11 mouse cellular contexts compared by ENCODE assay signal in the genomic region with DNA sequence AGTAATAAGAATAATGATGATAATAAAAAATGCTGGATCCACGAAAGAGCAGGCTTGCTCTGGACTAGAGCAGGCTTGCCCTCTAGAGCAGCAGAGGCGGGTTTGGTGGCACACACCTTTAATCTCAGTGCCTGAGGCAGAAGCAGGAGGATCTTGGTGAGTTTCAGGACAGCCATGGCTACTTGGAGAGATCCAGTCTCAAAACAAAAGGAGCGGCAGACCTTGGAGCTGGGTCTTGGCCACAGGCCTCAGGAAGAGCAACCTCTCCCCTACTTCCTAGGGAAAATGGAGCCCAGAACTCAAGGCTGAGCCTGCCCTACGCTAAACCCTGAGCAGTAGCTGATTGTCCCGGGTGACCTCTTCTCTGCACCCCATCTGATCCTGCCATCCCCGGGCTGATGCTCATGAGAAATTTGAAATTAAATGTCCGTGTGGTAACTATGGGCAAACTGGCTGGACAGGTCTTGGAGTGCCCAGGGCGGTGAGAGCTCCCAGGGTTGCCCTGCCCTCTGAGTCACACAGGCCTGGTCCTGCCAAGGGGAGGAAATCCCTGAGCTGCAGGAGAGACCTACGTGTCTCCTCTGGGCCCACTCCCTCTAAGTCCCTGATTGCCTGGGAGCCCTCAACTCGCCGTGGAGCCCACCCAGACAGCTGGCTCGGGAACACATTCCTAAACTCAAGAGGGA. TPM values are rescaled to one million over a fixed set of nuclear protein-coding genes. Genes with fewer than 3 reads are reported as not detected.
DNase-seq lines count a peak whose midpoint lies in the region; ATAC-seq and TF ChIP-seq lines count a peak whose summit lies in the region.
"Had no signal": no experiment of that assay in that cellular context is flagged by ENCODE, and none has a peak within 500 bp of the region (broad histone marks: within the 10 kb centered on the region; RNA-seq: fewer than 3 reads in every experiment).

No protein-coding gene starts in this region.

- H3K36me3 ChIP-seq in heart, embryonic 14.5 days (ENCODE audit: control insufficient read depth, insufficient read depth, low read length): no peaks in the 10 kb centered on the region
- H3K36me3 ChIP-seq in heart, adult 2 months (ENCODE audit: control insufficient read depth, insufficient read depth, low read length): no peaks in the 10 kb centered on the region
- H3K36me3 ChIP-seq in kidney, postnatal 0 days (ENCODE audit: insufficient read depth, low read length): no peaks in the 10 kb centered on the region
- no peaks in the 10 kb centered on the region for H3K36me3 ChIP-seq in hindbrain, embryonic 16.5 days (ENCODE audit: control insufficient read depth, insufficient read depth, low read length)
- H3K36me3 ChIP-seq: forebrain, embryonic 12.5 days; hindbrain, embryonic 15.5 days had no signal

- H3K9ac ChIP-seq in heart, embryonic 14.5 days (ENCODE audit: low read length): no peak overlapping the region
- no peak overlapping the region for H3K9ac ChIP-seq in heart, adult 2 months (ENCODE audit: low read depth, low read length)
- no peak overlapping the region for H3K9ac ChIP-seq in kidney, postnatal 0 days (ENCODE audit: low read depth, low read length)
- no peak overlapping the region for H3K9ac ChIP-seq in hindbrain, embryonic 16.5 days (ENCODE audit: low read depth, low read length)
- H3K9ac ChIP-seq: forebrain, embryonic 12.5 days; hindbrain, embryonic 15.5 days had no signal

- peaks cover 64 to 87% of the 10 kb centered on the region in 2 experiments for H3K4me1 ChIP-seq in heart, embryonic 14.5 days (ENCODE audit: control insufficient read depth in 2 of 2, insufficient read depth in 2 of 2, low read length in 2 of 2)
- H3K4me1 ChIP-seq in heart, adult 2 months (ENCODE audit: control insufficient read depth, insufficient read depth, low read length): no peaks in the 10 kb centered on the region
- peaks cover 23% of the 10 kb centered on the region for H3K4me1 ChIP-seq in kidney, postnatal 0 days (replicated peaks; ENCODE audit: insufficient read depth, low read length)
- H3K4me1 ChIP-seq in hindbrain, embryonic 16.5 days (ENCODE audit: control insufficient read depth, insufficient read depth, low read depth, low read length): no peaks in the 10 kb centered on the region
- H3K4me1 ChIP-seq: forebrain, embryonic 12.5 days; hindbrain, embryonic 15.5 days had no signal

- no peak for ATAC-seq in heart, embryonic 14.5 days (ENCODE audit: insufficient number of reproducible peaks, insufficient read depth, low FRiP score, low read depth)
- ATAC-seq in kidney, postnatal 0 days (replicated peaks; ENCODE audit: low FRiP score, low read depth): peak; percentile 65; the same call in 1 of the 2 replicates
- ATAC-seq in hindbrain, embryonic 16.5 days: no peak
- ATAC-seq in megakaryocyte progenitor cell, adult 5-6 weeks (replicated peaks; ENCODE audit: poor library complexity): no peak

- H3K27ac ChIP-seq in heart, embryonic 14.5 days (replicated peaks in 1 of 2; ENCODE audit: control insufficient read depth in 1 of 2, insufficient read depth in 1 of 2, low read depth in 2 of 2, low read length in 2 of 2): peak overlapping the region; percentile 50 to 83
- no peak overlapping the region for H3K27ac ChIP-seq in heart, adult 2 months
- peak overlapping the region; percentile 38 for H3K27ac ChIP-seq in kidney, postnatal 0 days
- no peak overlapping the region for H3K27ac ChIP-seq in hindbrain, embryonic 16.5 days (ENCODE audit: low read depth, low read length)
- H3K27ac ChIP-seq: forebrain, embryonic 12.5 days; hindbrain, embryonic 15.5 days had no signal

- intact Hi-C loops in heart, adult 2 months (cut with DNase I): no loop called here

- H3K4me2 ChIP-seq in heart, embryonic 14.5 days (ENCODE audit: low read length): no peak overlapping the region
- no peak overlapping the region for H3K4me2 ChIP-seq in kidney, postnatal 0 days (ENCODE audit: low read length)
- H3K4me2 ChIP-seq in hindbrain, embryonic 16.5 days (ENCODE audit: low read length): no peak overlapping the region
- H3K4me2 ChIP-seq: forebrain, embryonic 12.5 days; hindbrain, embryonic 15.5 days had no signal

- no peak overlapping the region for H3K4me3 ChIP-seq in heart, embryonic 14.5 days (ENCODE audit: control insufficient read depth in 1 of 2, insufficient read depth in 1 of 2, low read depth in 1 of 2, low read length in 2 of 2)
- no peak overlapping the region for H3K4me3 ChIP-seq in heart, adult 2 months
- no peak overlapping the region for H3K4me3 ChIP-seq in kidney, postnatal 0 days (replicated peaks; ENCODE audit: low read depth, low read length)
- no peak overlapping the region for H3K4me3 ChIP-seq in hindbrain, embryonic 16.5 days (ENCODE audit: low read length)
- H3K4me3 ChIP-seq: forebrain, embryonic 12.5 days; hindbrain, embryonic 15.5 days had no signal

- no peak for TF ChIP-seq EP300 in heart, adult 2 months (IDR thresholded peaks at IDR 0.05; ENCODE audit: insufficient read depth, low read depth, low read length)

- H3K27me3 ChIP-seq in heart, embryonic 14.5 days (ENCODE audit: control insufficient read depth, insufficient read depth, low read length): no peaks in the 10 kb centered on the region
- H3K27me3 ChIP-seq in heart, adult 2 months (ENCODE audit: control insufficient read depth, insufficient read depth, low read length): no peaks in the 10 kb centered on the region
- H3K27me3 ChIP-seq in kidney, postnatal 0 days (ENCODE audit: insufficient read depth, low read length): no peaks in the 10 kb centered on the region
- H3K27me3 ChIP-seq in hindbrain, embryonic 16.5 days (replicated peaks; ENCODE audit: control insufficient read depth, insufficient read depth, low read length): no peaks in the 10 kb centered on the region
- H3K27me3 ChIP-seq: forebrain, embryonic 12.5 days; hindbrain, embryonic 15.5 days had no signal

- no peak for DNase-seq in heart, adult 2 months
- DNase-seq in adrenal gland, postnatal 25 days: peak; percentile 32
- no peak for DNase-seq in kidney, postnatal 0 days (ENCODE audit: low spot score)
- DNase-seq in lung, postnatal 25 days (ENCODE audit: low spot score): peak; percentile 79
- DNase-seq in spleen, adult 12 weeks (ENCODE audit: low spot score): no peak
- DNase-seq: cerebellum, postnatal 36 days had no signal

- no peaks in the 10 kb centered on the region for H3K9me3 ChIP-seq in heart, embryonic 14.5 days (ENCODE audit: control insufficient read depth, low read length)
- no peaks in the 10 kb centered on the region for H3K9me3 ChIP-seq in kidney, postnatal 0 days (replicated peaks; ENCODE audit: low read length)
- no peaks in the 10 kb centered on the region for H3K9me3 ChIP-seq in hindbrain, embryonic 16.5 days (ENCODE audit: control insufficient read depth, low read length)
- H3K9me3 ChIP-seq: forebrain, embryonic 12.5 days; hindbrain, embryonic 15.5 days had no signal

- H3K79me2 ChIP-seq in heart, adult 2 months (replicated peaks; ENCODE audit: control insufficient read depth, insufficient read depth, low read length): no peaks in the 10 kb centered on the region

- WGBS in heart, embryonic 14.5 days: 57% methylated on average over 12 of the region's 12 CpGs
- WGBS in heart, adult 2 months: 60% methylated on average over 12 of the region's 12 CpGs
- 63% methylated on average over 12 of the region's 12 CpGs for WGBS in kidney, postnatal 0 days
- 81% methylated on average over 12 of the region's 12 CpGs for WGBS in hindbrain, embryonic 16.5 days

- TF ChIP-seq POLR2A in heart, adult 2 months (IDR thresholded peaks at IDR 0.05; ENCODE audit: insufficient read depth, low read depth, low read length): no peak

- TF ChIP-seq CTCF in heart, adult 2 months (IDR thresholded peaks at IDR 0.05): no peak
- TF ChIP-seq CTCF in kidney, postnatal 0 days (IDR thresholded peaks at IDR 0.05; ENCODE audit: low read depth): no peak

RNA-seq across cellular contexts. Expression of a gene that starts 13.8 kb away (rescaled TPM):
- polyA plus RNA-seq in heart, embryonic 14.5 days (2014; fragmentation: Nextera tagmentation; extraction: Ambion mirVana): 0.72 and 0.92 TPM in 2 replicates
- total RNA-seq in heart, adult 2 months (2021): not detected
- polyA plus RNA-seq in heart, adult 2 months (2012; rRNA removed): 0.44 and 0.76 TPM in 2 replicates
- total RNA-seq in adrenal gland, postnatal 25 days (2021): not detected in 2 replicates
- polyA plus RNA-seq in kidney, postnatal 0 days (2015; fragmentation: Nextera tagmentation; extraction: Ambion mirVana): 0.45 and 0.47 TPM in 2 replicates
- polyA plus RNA-seq in hindbrain, embryonic 16.5 days (2015; fragmentation: Nextera tagmentation; extraction: Ambion mirVana): 0.62 and 1.1 TPM in 2 replicates
- total RNA-seq in megakaryocyte progenitor cell, adult 5-6 weeks (2015): 0.12 and 0.27 TPM in 2 replicates
- 0.33 and 0.95 TPM in 2 replicates for total RNA-seq in megakaryocyte progenitor cell, adult 5-6 weeks (2017)

RNA-seq across cellular contexts. Expression of a gene that starts 14.6 kb away (rescaled TPM):
- 0.47 and 0.76 TPM in 2 replicates for polyA plus RNA-seq in heart, embryonic 14.5 days (2014; fragmentation: Nextera tagmentation; extraction: Ambion mirVana)
- total RNA-seq in heart, adult 2 months (2021): 1 to 10 TPM; 1.2 to 1.4 TPM
- 0.64 and 1.00 TPM in 2 replicates for polyA plus RNA-seq in heart, adult 2 months (2012; rRNA removed)
- 0.73 and 0.86 TPM in 2 replicates for total RNA-seq in adrenal gland, postnatal 25 days (2021)
- 2.2 and 2.4 TPM in 2 replicates for polyA plus RNA-seq in kidney, postnatal 0 days (2015; fragmentation: Nextera tagmentation; extraction: Ambion mirVana)
- 0.11 and 0.42 TPM in 2 replicates for polyA plus RNA-seq in hindbrain, embryonic 16.5 days (2015; fragmentation: Nextera tagmentation; extraction: Ambion mirVana)
- total RNA-seq in megakaryocyte progenitor cell, adult 5-6 weeks (2015): 1.6 and 2.3 TPM in 2 replicates
- 0.29 and 0.71 TPM in 2 replicates for total RNA-seq in megakaryocyte progenitor cell, adult 5-6 weeks (2017)

RNA-seq across cellular contexts. Expression of a gene that starts 50.6 kb away (rescaled TPM):
- 2.4 and 2.9 TPM in 2 replicates for polyA plus RNA-seq in heart, embryonic 14.5 days (2014; fragmentation: Nextera tagmentation; extraction: Ambion mirVana)
- total RNA-seq in heart, adult 2 months (2021): under 1 TPM; 0.34 to 0.39 TPM
- 0.55 and 0.61 TPM in 2 replicates for polyA plus RNA-seq in heart, adult 2 months (2012; rRNA removed)
- 2.2 TPM in 1 of 2 replicates, not detected in the other for total RNA-seq in adrenal gland, postnatal 25 days (2021)
- 3.9 and 4.5 TPM in 2 replicates for polyA plus RNA-seq in kidney, postnatal 0 days (2015; fragmentation: Nextera tagmentation; extraction: Ambion mirVana)
- 0.66 and 0.80 TPM in 2 replicates for polyA plus RNA-seq in hindbrain, embryonic 16.5 days (2015; fragmentation: Nextera tagmentation; extraction: Ambion mirVana)
- 8.2 and 8.7 TPM in 2 replicates for total RNA-seq in megakaryocyte progenitor cell, adult 5-6 weeks (2015)
- 0.68 and 2.8 TPM in 2 replicates for total RNA-seq in megakaryocyte progenitor cell, adult 5-6 weeks (2017)

RNA-seq across cellular contexts. Expression of a gene that starts 51.1 kb away (rescaled TPM):
- polyA plus RNA-seq in heart, embryonic 14.5 days (2014; fragmentation: Nextera tagmentation; extraction: Ambion mirVana): 16.2 and 16.8 TPM in 2 replicates
- 10 to 100 TPM; 10.8 to 12.5 TPM for total RNA-seq in heart, adult 2 months (2021)
- 14.2 and 21.0 TPM in 2 replicates for polyA plus RNA-seq in heart, adult 2 months (2012; rRNA removed)
- total RNA-seq in adrenal gland, postnatal 25 days (2021): 21.1 and 25.7 TPM in 2 replicates
- polyA plus RNA-seq in kidney, postnatal 0 days (2015; fragmentation: Nextera tagmentation; extraction: Ambion mirVana): 21.4 and 24.9 TPM in 2 replicates
- polyA plus RNA-seq in hindbrain, embryonic 16.5 days (2015; fragmentation: Nextera tagmentation; extraction: Ambion mirVana): 20.0 and 20.5 TPM in 2 replicates
- total RNA-seq in megakaryocyte progenitor cell, adult 5-6 weeks (2015): 14.7 and 19.1 TPM in 2 replicates
- total RNA-seq in megakaryocyte progenitor cell, adult 5-6 weeks (2017): 32.1 and 33.4 TPM in 2 replicates

RNA-seq across cellular contexts. Expression of a gene that starts 53.8 kb away (rescaled TPM):
- polyA plus RNA-seq in heart, embryonic 14.5 days (2014; fragmentation: Nextera tagmentation; extraction: Ambion mirVana): 466 and 469 TPM in 2 replicates
- 10 to 100 TPM; 75.9 to 83.7 TPM for total RNA-seq in heart, adult 2 months (2021)
- polyA plus RNA-seq in heart, adult 2 months (2012; rRNA removed): 75.1 and 77.5 TPM in 2 replicates
- 385 and 429 TPM in 2 replicates for total RNA-seq in adrenal gland, postnatal 25 days (2021)
- polyA plus RNA-seq in kidney, postnatal 0 days (2015; fragmentation: Nextera tagmentation; extraction: Ambion mirVana): 199 and 202 TPM in 2 replicates
- polyA plus RNA-seq in hindbrain, embryonic 16.5 days (2015; fragmentation: Nextera tagmentation; extraction: Ambion mirVana): 81.7 and 99.9 TPM in 2 replicates
- 95.3 and 100 TPM in 2 replicates for total RNA-seq in megakaryocyte progenitor cell, adult 5-6 weeks (2015)
- total RNA-seq in megakaryocyte progenitor cell, adult 5-6 weeks (2017): 51.4 and 53.8 TPM in 2 replicates

Comparison
In these comparisons a context has a peak if more than half of its experiments do, and no peak if none do; other contexts are left out.
1. H3K27ac ChIP-seq: peak in heart, embryonic 14.5 days (2 of 2) and kidney, postnatal 0 days (single experiment); none in heart, adult 2 months (single experiment) and hindbrain, embryonic 16.5 days (single experiment).
2. DNase-seq: peak in adrenal gland, postnatal 25 days (single experiment) and lung, postnatal 25 days (single experiment); none in heart, adult 2 months (0 of 2), kidney, postnatal 0 days (single experiment) and spleen, adult 12 weeks (single experiment).